Mouse (Mus musculus) adrenal gland, adult 18-20 months (tissue): Measurements from ENCODE around the gene Sin3a. TPM values are rescaled to one million over a fixed set of nuclear protein-coding genes. Genes with fewer than 3 reads are reported as not detected.

Experiments
- DNase-seq, 2 experiments: peaks; one replicate each; pipeline ENCODE4 v3.0.0; 2021 to 2022; ENCODE audit warnings: low spot score in 2 of 2
- total RNA-seq, 2 experiments: library from RNA; stranded (reverse); gene quantifications; 1 replicate in 1 of 2; 2 replicates in 1 of 2; pipeline ENCODE4 v1.2.3; 2021

Sin3a gene
- total RNA-seq, 2 experiments from 2014 or later, result 32.5 to 39.2 TPM

GRCm38 (mm10) chr9:57158506-57158905 lies 86.7 kb downstream of the Sin3a start:
- no peak for DNase-seq

DNA sequence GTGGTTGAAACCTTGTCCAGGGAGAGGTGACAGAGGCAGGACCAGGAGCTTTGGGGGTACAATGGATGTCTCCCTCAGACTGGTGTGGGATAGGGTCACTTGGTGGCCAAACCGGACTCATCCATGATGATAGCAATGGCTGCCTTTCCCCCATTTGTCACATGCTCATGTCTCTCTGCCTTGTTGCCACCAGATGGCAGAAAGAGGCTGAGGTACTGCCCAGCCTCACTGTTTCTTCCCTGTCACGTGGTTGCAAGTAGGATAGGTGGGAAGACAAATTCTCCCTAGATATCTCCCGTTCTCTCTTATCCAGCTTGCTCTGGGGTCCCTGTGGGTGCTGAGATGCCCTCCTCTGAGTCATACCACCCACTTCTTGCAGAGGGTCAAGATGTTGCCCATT lies 90.7 kb downstream of the Sin3a start:
- DNase-seq, result no peak

DNA sequence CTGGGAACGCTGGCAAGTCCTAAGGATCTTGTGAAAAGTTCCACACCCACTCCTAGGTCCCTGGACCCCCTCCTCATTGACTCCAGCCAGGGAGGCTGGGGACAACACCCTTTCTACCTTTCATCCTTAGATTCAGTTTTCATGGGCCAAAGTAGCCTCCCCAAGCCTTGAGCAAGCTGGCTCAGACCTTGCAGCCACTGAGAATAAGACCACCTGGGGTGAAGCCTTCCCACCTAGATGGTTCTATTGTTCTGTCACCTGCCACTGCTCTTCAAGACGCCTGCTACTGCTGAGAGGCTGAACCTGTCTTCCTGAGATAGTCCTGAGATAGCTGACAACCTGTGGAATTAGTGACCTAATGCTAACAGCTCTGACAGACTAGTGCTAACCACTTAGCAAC lies 91.3 kb downstream of the Sin3a start:
- no peak for DNase-seq

DNA sequence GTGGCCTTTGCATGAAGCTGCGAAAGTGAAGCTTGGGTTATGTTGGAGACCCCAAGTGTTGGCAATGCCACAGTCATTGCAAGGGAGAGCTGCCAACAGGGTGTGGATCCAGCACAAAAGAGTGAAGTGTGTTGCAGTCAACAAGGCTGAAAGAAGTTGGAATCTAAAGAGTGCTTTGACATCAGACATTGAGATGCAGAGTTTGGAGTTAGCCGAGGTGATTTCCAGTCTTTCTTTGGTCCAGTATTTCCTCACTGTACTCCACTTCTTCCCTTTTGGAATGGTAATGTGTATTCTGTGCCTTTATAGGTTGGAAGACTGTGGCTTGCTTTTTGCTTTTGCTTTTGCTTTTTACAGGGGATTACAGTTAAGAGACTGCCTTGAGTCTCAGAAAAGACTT lies 94.3 kb downstream of the Sin3a start:
- DNase-seq, result no peak

DNA sequence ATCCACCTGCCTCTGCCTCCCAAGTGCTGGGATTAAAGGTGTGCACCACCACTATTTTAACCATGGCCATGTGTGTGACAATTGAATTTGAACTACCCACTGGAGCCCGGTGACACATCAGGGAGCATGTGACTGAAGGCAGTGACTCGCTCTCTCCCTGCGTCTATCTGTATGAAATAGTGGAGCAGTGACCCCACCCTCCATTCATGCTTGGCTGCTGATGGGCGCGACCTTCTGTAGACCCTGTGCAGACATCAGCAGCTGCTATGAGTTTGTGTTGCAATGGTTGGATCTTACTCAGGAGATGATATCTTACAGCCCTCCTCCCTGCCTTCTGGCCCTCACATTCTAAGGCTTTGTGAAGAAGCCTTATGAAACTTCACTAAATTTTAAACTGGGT lies 96.6 kb downstream of the Sin3a start:
- no peak for DNase-seq

Other genes starting within 250 kb of the Sin3a start
- 1 to 10 TPM in 1 of 2 experiments, under 1 TPM in 1; 0.66 to 6.0 TPM for gene Odf3l1, start 207.4 kb upstream of the Sin3a start, total RNA-seq
- 10 to 100 TPM in 1 of 2 experiments, 1 to 10 TPM in 1; 7.3 to 19.1 TPM for gene Cspg4, start 207.0 kb upstream of the Sin3a start, total RNA-seq
- 10 to 100 TPM; 20.9 to 25.6 TPM for gene Snx33, start 143.7 kb upstream of the Sin3a start, total RNA-seq
- gene Imp3, start 134.6 kb upstream of the Sin3a start, total RNA-seq, result 10 to 100 TPM; 77.0 to 87.0 TPM
- 10 to 100 TPM; 14.4 to 15.2 TPM for gene Snupn, start 121.2 kb upstream of the Sin3a start, total RNA-seq
- 10 to 100 TPM; 37.7 to 43.7 TPM for gene Ptpn9, start 77.1 kb upstream of the Sin3a start, total RNA-seq
- gene Man2c1, start 58.6 kb downstream of the Sin3a start, total RNA-seq, result 100 to 1,000 TPM; 108 to 151 TPM
- 10 to 100 TPM in 1 of 2 experiments, 1 to 10 TPM in 1; 8.2 to 11.1 TPM for gene Neil1, start 76.3 kb downstream of the Sin3a start, total RNA-seq
- gene Commd4, start 86.3 kb downstream of the Sin3a start, total RNA-seq, result 10 to 100 TPM; 52.3 to 57.6 TPM
- not detected for gene Trcg1, start 164.5 kb downstream of the Sin3a start, total RNA-seq
- 10 to 100 TPM; 45.7 to 53.6 TPM for gene 1700017B05Rik, start 190.6 kb downstream of the Sin3a start, total RNA-seq